Mouse (Mus musculus) embryo, embryonic 11.5 days (tissue): ENCODE measurements around the gene Midn.

Experiments used
- DNase-seq: peaks from one replicate; pipeline ENCODE4 v3.0.0-alpha.2; 2012; ENCODE audit warnings: low read depth, low spot score

The Midn gene

DNA sequence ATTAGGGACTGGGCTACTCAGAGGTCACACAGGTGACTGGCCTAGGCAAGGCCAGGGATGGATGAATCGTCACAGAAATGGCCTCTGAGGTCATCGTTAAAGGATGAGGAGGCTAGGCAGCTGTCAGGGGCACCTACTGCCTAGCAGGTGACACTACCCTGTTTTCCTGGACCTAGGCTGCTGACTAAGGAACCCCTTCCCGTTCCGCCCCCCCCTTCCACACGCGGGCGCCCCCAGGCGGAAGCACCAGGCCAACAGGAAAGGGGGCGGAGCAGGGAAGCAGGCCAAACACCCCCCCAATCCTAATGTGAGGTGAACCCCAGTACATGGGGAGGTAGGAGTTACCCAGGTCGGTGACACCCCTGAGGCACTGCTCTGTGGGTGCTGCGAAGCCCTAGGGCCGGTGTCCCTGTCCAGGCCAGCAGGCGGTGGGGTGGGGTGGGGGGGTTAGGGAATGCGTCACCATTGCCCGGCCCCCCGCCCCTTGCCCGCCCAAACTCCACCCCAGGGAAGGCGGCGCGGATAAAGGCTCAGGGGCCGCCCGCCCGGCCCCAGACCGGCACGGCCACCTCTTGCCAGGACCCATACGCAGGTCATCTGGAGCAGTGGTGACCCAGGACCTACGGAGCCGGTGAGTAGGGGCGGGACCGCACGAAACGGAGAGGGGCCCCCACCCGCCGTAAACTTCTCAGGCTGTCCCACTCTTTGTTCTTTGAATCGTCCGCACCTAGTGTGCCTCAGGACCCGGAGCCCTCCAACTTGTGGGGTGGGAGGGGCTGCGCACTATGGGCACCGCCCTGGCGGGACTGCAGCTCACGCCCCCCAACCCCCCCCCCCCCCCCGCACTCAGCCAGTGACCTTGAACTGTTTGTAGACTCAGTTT is at the start of gene Midn:
Midn (plus strand) TSS at position 554 of the 883 bp plus-strand sequence.
- DNase-seq: no peak

DNA sequence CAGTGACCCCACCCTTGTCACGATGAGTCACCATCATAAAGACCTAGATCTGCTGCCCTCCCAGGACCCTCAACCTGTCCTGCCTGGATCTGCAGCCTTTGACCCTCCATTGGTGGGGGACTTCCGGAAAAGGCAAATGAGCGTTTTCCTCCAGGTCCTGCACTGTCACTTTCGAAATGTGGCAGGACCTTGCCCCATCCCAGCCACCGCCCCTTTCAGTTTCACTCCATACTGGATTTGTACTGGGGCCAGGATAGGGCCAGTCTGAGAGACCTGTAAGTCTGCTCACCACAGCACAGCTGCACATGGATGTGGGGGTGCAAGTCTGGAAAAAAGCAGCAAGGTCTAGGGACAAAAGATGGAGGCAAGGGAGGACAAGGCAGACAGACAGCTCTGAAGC is 49.4 kb upstream of the Midn start:
- no peak for DNase-seq

DNA sequence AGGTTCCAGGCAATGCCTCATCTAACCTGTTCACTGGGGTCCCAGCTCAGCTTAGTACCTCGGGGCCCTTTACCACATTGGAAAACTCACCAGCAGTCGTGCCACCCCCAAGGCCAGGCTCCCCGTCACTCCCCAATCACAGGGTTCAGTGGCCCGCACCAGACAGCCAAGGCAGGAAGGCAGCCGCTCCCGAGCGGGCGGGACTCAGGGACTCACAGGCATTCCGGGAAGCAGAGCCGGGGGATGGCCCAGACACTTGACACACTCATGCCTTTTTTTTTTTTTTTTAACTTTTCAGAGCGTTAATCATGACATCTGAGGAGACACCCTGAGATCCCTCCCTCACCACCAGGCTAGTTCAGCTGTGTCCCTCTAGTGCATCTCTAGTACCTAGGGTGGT is 47.1 kb upstream of the Midn start:
- no peak for DNase-seq

DNA sequence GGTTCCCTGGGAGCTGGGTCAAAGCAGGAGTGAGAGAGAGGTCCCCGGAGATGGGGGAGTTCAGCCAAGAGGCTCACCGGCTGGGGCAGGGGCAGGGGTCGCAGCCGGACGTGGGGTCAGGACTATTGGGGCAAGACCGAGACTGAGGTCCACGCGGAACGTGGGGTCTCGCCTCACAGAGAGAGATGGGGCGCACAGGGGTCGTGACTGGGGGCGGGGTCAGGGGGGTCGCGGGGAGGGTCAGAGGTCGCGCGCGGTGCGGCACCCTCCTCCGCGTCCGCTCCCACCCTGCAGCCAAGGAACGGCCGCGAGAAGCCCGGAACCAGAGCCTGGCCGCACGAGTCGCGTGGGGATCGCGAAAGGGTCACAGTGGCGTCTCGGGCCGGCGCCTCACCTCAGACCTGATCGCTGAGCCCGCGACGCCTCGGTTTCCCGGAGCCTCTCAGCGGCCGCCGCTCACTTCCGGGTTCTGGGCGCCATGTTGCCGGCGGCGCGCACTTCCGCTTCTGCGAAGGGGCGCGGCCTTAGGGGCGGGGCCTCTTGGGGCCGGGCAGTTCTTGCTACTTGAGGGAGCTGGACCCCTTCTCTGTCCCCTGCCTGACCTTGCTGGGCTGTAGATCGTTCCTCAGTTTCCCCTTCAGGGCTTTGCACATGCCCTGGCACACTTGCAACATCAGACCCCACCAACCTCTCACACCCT is 45.7 kb upstream of the Midn start:
- DNase-seq: peak; percentile 76

DNA sequence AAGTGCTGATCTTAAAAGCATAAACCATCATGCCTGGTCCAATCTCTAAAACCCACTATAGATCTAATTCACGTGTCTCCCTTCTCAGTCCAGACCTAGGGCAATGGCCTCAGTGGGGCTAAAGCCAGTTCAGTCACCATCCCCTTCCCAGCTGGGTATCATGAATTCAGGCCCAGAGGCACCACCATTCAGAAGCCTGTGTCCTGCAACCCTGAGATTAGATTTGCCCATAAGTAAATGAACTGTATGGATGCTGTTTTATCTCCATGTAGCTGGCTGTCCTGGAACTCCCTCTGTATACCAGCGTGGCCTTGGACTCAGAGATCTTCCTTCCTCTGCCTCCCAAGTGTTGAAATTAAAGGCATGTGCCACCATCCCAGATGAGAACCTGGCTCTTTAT is 45.0 kb upstream of the Midn start:
- no peak for DNase-seq

DNA sequence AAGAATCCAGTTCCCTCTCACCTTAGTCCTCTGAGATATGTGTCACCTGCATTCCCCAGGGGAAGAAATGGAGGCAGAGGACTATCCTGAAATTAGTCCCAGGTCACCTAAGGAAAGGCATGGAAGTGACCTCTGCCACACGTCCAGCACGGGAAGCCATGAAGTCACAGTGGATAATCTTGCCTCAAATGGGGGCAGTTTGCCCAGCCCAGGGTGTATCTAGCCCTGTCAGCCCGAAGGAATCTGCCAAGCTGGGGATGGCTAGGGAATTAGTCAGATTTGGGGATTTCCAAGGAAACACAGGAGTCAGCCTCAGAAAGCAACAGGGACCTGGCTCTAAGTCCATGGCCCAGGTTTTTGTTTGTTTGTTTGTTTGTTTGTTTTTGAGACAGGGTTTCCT is 43.9 kb upstream of the Midn start:
- no peak for DNase-seq

DNA sequence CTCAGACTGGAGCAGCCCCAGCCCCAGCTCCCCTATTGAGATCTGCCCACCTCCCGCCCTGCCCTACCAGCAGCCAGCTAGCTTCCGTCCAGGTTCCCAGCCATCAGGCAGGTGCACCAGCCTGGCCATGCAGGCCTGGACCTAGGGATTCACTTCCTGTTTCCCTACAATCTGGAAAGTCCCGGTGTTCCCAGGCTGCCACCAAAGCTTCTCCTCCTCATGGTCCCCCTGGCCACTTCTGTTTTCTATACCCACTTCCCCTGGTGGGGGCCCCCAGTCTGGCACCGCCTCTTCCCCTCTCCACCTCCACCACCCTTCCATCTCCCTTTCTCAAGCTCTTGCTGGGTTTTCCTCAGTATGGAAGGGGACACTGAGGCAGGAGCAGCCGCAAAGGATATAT is 42.6 kb upstream of the Midn start, which contains the start of gene Sbno2:
Sbno2 (minus strand) TSS at position 112 of the 400 bp plus-strand sequence.
- DNase-seq: no peak

DNA sequence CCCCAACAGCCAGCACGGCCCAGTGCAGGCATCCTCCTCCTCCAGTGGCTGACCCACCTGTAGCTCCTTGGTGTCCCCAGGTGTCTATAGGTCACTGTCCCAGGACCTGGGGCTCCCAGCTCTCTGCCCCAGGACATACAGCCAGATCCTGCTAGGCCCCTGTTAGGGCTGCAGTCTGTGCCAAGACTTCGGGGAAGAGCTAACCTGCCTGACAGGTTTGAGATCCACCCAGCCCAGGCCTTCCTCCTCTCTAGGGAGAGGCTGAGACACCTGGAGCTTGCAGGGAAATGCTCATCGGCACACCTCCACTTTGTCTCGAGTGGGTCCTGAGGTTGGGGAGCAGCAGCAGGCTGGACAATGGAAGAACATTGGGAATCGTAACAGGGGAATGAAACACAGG is 42.1 kb upstream of the Midn start:
- DNase-seq: no peak

DNA sequence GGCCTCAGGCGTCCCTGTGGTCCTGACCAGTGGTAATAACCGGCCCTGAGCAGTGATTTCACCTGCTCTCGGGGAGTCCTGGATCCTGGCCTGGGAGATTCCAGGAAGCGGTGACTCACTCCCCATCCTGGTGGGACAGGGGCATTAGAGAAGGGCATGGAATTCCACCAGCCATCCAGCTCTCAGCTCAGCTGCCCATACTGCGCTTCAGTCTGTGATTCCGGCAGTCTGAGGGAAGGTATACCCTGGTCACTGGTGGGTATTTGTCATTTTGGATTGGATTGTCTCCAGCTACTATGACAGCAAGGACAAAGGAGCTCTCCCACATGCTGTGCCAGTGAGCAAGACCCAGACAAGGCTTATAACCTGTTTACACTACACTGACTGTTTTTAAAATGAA is 40.4 kb upstream of the Midn start:
- DNase-seq: no peak

DNA sequence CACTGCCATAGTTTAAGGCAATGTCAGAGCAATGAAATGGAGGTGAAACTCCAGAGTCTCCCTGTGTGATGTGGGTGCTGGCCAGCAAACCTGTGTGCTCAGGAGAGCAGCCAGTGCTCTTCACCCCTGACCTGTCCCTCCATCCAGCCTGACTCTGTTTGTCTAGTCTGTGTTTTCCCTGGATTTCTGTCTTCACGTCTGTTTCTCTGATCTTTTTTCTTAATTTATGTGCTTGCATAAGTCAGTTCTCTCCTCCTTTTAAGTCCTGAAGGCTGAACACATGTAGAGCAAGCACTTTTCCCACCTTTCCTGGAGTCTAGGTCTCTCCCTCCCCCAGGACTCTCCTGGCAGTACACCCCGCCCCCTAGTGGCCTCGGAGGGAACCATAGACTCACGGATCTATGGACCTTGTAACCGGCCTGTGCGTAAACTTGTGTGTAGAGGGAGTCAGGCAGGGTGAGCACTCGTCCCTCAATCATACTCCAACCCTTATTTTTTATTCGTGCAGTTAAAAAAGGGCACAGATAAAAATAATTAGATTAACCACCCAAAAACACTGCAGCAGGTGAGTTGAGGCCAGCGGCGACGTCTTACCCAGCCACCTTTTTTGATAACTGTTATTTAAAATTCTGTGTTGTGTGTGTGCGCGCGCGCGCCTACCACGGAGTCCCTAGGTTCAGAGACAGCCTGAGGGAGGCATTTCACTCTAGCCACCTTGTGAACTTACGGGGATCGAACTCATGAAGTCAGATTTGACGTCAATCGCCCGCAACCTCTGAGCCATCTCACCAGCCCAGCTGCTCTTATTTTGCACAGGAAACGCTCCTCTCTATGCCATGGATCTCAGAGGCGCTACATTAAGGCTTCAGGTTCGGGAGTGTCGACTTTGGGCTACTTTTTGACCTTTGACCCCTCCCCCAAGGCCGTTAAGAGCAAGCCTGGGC is 33.5 kb upstream of the Midn start:
- DNase-seq: peak; percentile 89

DNA sequence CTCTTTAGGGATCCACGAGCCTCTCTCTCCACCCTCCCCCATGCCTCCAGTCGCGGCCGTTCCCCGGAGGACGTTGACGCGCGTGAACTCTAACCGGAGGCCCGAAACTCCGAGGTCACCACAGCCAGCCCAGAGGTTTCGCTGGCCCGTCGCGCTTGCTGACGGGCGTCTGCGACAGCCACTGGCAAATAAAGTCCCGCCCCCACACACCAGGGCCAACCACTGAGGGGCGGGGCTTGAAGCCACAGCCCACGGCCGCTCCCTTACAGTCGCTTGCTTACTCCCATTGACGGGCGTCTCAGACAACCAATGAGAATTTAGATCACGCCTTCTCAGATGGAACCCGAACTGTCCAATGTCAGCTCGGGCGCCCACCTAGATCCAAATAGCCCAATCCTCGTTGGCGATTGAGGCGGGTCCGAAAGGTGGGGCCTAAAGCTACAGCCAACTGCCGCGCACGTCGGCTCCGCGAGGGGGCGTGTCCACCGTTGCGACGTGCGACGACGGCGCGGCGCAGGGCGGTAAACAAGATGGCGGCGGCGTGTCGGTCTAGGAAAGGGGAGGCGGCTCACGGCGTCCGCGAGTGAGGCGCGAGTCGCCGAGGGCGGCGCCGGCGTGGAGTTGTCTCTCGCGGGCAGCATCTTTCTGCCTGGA is 32.7 kb upstream of the Midn start, which contains the start of gene Stk11:
Stk11 (plus strand) TSS at position 514 of the 654 bp plus-strand sequence.
- DNase-seq: peak; percentile 100

DNA sequence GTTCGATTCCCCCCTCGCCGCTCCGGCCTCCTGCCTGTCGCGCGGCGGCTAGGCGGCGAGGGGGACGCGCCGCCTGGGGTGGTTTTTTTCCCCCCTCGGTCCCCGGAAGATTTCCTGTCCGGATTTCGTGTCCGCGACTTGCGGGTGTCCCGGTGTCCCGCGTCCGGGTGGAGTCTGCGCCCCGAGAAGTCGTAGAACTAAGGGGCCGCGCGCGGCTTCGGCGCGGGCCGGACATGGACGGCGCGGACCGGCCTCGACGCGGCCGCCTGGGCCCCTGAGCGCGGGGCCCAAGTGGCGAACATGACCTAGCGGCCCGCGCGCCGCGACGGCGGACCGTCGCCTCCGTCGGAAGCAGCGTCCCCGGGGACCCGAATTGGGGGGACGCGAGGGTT is 32.1 kb upstream of the Midn start:
- DNase-seq: no peak

DNA sequence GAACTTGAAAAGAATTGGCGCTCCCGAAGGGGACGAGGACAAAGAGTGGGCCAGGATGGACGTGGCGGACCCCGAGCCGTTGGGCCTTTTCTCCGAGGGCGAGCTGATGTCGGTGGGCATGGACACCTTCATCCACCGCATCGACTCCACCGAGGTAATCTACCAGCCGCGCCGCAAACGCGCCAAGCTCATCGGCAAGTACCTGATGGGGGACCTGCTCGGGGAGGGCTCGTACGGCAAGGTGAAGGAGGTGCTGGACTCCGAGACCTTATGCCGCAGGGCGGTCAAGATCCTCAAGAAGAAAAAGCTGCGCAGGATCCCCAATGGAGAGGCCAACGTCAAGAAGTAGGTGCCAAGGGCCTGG is 31.5 kb upstream of the Midn start:
- no peak for DNase-seq

DNA sequence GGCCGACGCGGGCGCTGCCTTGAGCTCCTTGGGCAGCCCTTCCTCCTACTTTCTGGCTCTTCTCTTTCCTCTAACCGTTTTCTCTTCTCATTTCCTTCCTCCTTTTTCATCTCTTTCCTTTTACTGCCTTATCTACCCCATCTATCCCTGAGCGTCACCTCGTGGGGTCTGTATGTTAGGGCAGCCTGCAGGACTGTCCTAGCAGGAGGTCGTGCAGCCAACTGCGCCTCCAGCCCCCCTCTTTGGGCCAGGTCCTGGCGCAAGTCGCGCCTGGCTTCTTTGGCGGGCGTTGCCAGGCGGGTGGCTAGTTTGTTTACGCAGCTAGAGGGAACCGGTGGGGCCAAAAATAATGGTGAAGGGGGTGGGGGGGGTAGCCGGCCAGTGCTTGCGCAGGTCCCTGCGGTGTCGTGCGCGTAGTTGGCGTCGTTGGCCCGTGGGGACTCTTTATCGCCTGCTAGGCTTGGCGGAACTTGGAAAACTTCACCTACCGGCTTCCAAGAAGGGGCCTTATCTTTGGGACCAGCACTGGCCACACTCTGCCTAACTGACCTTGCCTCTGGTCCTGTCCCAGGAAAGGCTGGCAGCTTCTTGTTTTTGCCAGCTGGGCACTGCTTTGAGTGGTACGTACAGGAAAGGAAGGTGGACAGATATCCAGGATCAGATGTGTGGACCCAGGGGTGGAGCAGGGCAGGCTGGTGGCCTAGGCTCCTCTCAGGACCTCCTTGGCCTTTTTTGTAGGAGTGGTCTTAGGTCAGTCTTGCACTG is 31.0 kb upstream of the Midn start:
- no peak for DNase-seq

DNA sequence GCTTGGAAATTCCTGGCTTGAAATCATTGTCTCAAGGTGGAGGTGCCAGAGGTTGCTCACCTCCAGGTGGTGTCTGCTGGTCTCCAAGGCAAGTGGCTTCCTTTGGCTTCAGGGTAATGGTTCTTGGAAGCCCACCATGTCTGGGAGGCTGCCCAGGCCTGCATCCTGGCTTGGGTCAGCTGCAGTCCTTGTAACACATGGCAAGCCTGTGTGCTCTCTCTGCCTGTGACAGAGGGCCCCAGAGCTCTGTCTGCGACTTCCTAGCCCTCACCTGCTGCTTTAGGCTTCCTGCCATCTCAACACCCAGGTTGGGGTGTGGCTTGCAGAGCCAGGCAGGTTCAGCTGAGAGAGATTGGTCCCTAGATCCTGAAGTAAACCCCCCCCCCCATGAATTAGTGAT is 30.3 kb upstream of the Midn start:
- no peak for DNase-seq

DNA sequence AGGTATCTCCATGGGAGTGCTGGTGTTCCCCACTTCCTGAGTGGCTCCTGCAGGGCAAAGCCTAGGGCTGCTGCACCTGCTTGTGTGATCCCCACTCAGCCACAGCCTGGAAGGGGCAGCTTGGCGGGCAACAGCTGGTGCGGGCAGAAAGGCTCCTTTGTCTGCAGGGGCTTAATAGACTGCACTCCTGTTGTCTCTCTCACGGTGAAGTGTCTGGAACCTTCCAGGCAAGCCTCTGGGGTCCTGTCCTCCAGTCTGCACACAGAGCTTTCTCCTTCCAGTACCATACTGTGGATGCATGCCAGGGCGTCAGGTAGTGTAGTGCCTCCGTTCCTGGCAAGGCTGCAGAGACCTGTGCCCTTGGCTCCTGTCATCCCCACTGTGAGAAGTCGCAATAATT is 29.5 kb upstream of the Midn start:
- DNase-seq: no peak

DNA sequence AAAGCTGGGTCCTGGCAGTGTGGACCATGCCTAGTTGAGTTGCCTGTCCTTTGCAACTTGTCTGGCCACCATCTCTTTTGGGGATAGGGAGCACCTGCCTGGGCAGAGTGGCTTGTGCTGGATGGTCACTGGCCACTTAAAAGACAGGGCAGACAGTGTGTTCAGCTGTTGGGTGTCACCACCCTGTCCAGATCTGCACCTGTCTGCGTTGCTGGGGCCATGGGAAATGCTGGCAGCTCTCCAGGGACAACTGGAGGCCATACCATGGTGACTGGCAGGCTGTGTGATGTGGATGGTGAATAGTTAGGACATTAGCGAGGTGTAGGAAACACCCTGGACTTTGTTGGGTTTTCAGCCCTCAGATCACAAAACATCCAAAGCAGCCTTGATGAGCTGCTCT is 27.9 kb upstream of the Midn start:
- no peak for DNase-seq

DNA sequence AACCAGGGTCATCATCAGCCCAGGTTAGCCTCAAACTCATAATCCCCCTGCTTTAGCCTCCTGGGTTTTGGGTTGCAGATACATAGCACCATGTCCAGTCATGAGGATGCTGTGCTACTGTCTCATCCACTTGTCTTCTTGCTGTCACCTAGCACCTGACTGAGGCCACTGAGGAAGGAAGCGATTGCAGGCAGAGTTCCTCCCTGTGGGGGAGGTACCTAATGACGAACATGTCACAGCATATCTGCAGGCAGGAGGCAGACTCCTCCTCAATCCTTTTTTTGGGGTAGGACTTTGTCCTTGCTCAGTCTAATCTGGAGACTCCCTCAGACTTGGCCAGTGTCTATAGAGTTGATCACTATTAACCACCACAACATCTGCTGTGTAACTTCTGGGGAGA is 26.4 kb upstream of the Midn start:
- DNase-seq: no peak

DNA sequence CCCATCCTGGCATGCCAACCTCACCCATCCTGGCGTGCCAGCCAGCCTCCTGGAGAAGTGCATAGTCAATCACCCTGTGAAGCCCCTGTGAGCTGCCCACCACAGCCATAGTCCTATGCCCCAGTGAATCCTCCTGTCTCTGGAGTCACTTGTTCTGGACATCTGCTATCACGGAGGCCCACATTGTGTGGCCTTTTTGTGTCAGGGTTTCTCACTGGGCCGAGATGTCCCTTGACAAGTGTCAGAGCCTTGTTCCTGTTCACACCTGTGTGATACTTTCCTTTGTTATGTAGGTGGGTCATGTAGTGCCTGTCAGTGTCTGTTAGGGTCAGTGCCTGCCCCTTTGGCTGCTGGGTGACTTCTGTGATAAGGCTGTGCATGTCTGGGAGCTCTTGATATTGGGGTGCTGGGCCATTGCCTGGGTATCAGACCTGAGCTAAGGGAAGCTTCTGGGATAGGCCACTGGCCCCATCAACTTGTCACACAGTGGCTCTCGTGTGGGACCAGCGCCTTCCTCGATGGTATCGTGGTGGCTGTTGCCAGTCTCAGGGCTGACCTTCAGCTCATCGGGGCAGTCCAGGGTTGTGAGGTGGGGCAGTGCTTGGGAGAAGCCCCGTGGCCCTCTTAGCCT is 24.0 kb upstream of the Midn start:
- DNase-seq: no peak

DNA sequence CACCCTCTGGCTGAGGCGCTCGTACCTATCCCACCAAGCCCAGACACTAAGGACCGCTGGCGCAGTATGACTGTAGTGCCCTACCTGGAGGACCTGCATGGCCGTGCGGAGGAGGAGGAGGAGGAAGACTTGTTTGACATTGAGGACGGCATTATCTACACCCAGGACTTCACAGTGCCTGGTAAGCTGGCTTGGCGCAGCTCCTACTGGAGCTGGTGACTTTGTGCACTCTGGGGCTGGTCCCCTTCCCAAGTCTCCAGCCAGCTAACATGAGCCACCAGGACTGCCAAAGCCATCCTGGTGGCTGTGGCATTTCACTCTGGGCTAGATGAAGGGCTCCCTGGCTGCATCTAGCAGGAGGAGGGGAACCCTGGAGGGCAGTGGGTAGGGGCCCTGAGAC is 20.2 kb upstream of the Midn start:
- DNase-seq: no peak
